Mouse (Mus musculus) bone marrow, adult 2 months (tissue): ENCODE measurements around the gene Cgnl1.

Experiments used
- CTCF ChIP-seq: fragments of 200-500 bp; IDR thresholded peaks from 2 replicates; pipeline ENCODE4 v1.5.1; 2011; ENCODE audit warnings: low read length, control low read depth; ENCODE audit not compliant: control insufficient read depth, insufficient read depth
- POLR2A ChIP-seq: fragments of 200-500 bp; IDR thresholded peaks from 2 replicates; pipeline ENCODE4 v1.6.1; 2011; ENCODE audit warnings: low read depth, mild to moderate bottlenecking, control low read depth, low read length, borderline replicate concordance; ENCODE audit not compliant: control insufficient read depth

GRCm38 (mm10) chr9:71710776-71711175 is 60.6 kb downstream of the Cgnl1 start:
- TF ChIP-seq CTCF (no peak), POLR2A (no peak)
